Mouse (Mus musculus) heart, adult 8-10 months (tissue): ENCODE data around the gene Ncoa7. TPM values are rescaled to one million over a fixed set of nuclear protein-coding genes. Genes with fewer than 3 reads are reported as not detected.

ENCODE experiments used
- DNase-seq: peaks from one replicate; pipeline ENCODE4 v3.0.0; 2022; ENCODE audit warnings: low spot score
- total RNA-seq, 4 experiments: library from RNA; stranded (reverse); gene quantifications; 2 replicates each; pipeline ENCODE4 v1.2.4; 2022

Ncoa7 gene
- total RNA-seq, 4 experiments from 2014 or later: 2.6 to 3.6 (median 3.0) TPM

DNA sequence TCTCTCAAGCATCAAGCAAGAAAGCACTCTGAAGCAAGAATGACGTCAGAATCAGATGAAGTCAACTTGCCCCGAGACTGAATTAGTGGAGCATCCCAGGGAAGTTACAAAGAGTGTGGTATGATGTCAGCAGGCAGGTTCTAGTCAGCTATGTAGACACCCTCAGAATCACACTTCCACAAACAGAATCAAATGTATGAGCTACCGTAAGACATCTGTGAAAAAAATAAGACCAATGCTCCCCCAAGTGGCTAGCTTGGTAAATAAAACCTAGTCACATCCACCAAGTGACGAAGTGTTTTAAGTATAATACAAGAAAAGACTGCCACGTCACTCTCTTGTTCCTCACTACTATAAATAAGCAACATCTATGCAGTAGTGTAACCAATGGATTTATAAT, 216.1 kb downstream of the Ncoa7 start:
- DNase-seq: no peak

DNA sequence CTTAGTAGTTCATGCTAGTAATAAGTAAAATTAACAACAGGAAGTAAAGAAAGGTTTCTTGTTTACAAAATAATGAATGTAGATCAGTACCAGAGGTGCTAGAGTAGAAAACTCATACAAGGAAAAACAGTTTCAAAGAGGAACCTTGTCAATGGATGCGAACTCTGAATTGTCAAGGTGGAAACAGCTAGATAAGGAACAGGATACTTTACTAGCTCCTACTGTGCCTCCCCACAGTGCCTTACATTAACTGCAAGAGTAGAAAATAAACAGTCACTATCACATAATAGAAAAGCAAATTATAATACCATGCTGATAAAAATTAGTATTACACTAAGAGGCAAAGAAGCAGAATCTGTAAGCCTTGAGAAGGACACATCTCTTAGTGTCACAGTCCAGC, 217.4 kb downstream of the Ncoa7 start:
- DNase-seq: no peak

Other genes starting within 250 kb of the Ncoa7 start
- 1 to 10 TPM; 4.9 to 8.2 (median 5.4) TPM for gene Trmt11, start 202.6 kb downstream of the Ncoa7 start, total RNA-seq
- 100 to 1,000 TPM in 1 of 4 experiments, 10 to 100 TPM in 3; 87.7 to 103 (median 95.8) TPM for gene Hint3, start 173.7 kb downstream of the Ncoa7 start, total RNA-seq
- gene Hey2, start 39.5 kb upstream of the Ncoa7 start, total RNA-seq: 1 to 10 TPM; 3.9 to 6.8 (median 5.3) TPM